Mouse (Mus musculus) hindbrain, embryonic 14.5 days (tissue): ENCODE results near the gene Efna2. TPM values are rescaled to one million over a fixed set of nuclear protein-coding genes. Genes with fewer than 3 reads are reported as not detected.

Experiments used
- ATAC-seq: fragments of 200-750 bp; cut with Nextera tagmentation; 2 replicates; pipeline ENCODE4 v1.8.0; 2017; ENCODE audit warnings: moderate number of reproducible peaks, mild to moderate bottlenecking, moderate TSS enrichment, moderate library complexity; ENCODE audit not compliant: low FRiP score
- DNase-seq: peaks from one replicate; pipeline ENCODE4 v3.0.0-alpha.2; 2015; ENCODE audit warnings: low spot score
- H3K27ac ChIP-seq: fragments of 300-500 bp; sonication (generic); 2 replicates; pipeline ENCODE4 v1.5.1; 2014; ENCODE audit warnings: mild to moderate bottlenecking, moderate library complexity
- H3K27me3 ChIP-seq: fragments of 300-500 bp; sonication (generic); 2 replicates; pipeline ENCODE4 v1.6.1; 2014; ENCODE audit warnings: mild to moderate bottlenecking, low read length, mixed read lengths; ENCODE audit not compliant: control insufficient read depth, insufficient read depth
- H3K36me3 ChIP-seq: fragments of 300-500 bp; sonication (generic); replicated peaks from 2 replicates; pipeline ENCODE4 v1.6.1; 2014; ENCODE audit not compliant: control insufficient read depth, insufficient read depth
- H3K4me1 ChIP-seq: fragments of 300-500 bp; sonication (generic); replicated peaks from 2 replicates; pipeline ENCODE4 v1.6.1; 2014; ENCODE audit warnings: antibody characterized with exemption, low read length, mixed read lengths; ENCODE audit not compliant: control insufficient read depth, insufficient read depth
- H3K4me2 ChIP-seq: fragments of 300-500 bp; sonication (generic); replicated peaks from 2 replicates; pipeline ENCODE4 v1.6.1; 2014; ENCODE audit warnings: mild to moderate bottlenecking, moderate library complexity
- H3K4me3 ChIP-seq: fragments of 300-500 bp; sonication (generic); replicated peaks from 2 replicates; pipeline ENCODE4 v1.5.1; 2014; ENCODE audit warnings: mild to moderate bottlenecking, low read length
- H3K9ac ChIP-seq: fragments of 300-500 bp; sonication (generic); 2 replicates; pipeline ENCODE4 v1.6.1; 2014
- H3K9me3 ChIP-seq: fragments of 300-500 bp; sonication (generic); 2 replicates; pipeline ENCODE4 v1.6.1; 2016; ENCODE audit warnings: low read length; ENCODE audit not compliant: control insufficient read depth
- WGBS: fragments of 180-500 bp; shearing (Covaris S2); extraction: QIAGEN DNeasy Blood & Tissue Kit; methylation state at CpG from one replicate; pipeline ENCODE4 v1.1.7; 2014; 5-methylcytosine and 5-hydroxymethylcytosine counted together
- polyA plus RNA-seq: library from polyadenylated mRNA; unstranded; fragments of >200 nt; fragmentation: Nextera tagmentation; extraction: Ambion mirVana; gene quantifications from 2 replicates; pipeline ENCODE4 v1.2.1, GENCODE M21; 2014

The Efna2 gene
- polyA plus RNA-seq, 1 experiment from 2014 or later: 26.2 TPM

- WGBS: 31% methylated on average over 3 of the region's 3 CpGs
- Histone ChIP-seq H3K27ac (peak overlapping the region; percentile 99), H3K4me2 (peak overlapping the region; percentile 100), H3K9ac (peak overlapping the region; percentile 100), H3K4me1 (peaks cover 25% of the 10 kb centered on the region), H3K27me3 (no peaks in the 10 kb centered on the region), H3K9me3 (no peaks in the 10 kb centered on the region), H3K4me3 (peak overlapping the region; percentile 100), H3K36me3 (peaks cover 71% of the 10 kb centered on the region)
- DNase-seq (no peak), ATAC-seq (no peak)
Measured at GRCm38 (mm10) chr10:80152873-80153260, 26.4 kb upstream of the Efna2 start.

GRCm38 (mm10) chr10:80153713-80154112 lies 25.6 kb upstream of the Efna2 start:
- Histone ChIP-seq H3K4me3 (peak overlapping the region; percentile 100), H3K9me3 (no peaks in the 10 kb centered on the region), H3K27ac (no peak overlapping the region; the same call in 1 of the 2 replicates), H3K9ac (peak overlapping the region; percentile 100), H3K36me3 (peaks cover 77% of the 10 kb centered on the region), H3K27me3 (no peaks in the 10 kb centered on the region), H3K4me2 (peak overlapping the region; percentile 100), H3K4me1 (peaks cover 26% of the 10 kb centered on the region)
- ATAC-seq (no peak), DNase-seq (no peak)
- 84% methylated on average over 19 of the region's 19 CpGs for WGBS

DNA sequence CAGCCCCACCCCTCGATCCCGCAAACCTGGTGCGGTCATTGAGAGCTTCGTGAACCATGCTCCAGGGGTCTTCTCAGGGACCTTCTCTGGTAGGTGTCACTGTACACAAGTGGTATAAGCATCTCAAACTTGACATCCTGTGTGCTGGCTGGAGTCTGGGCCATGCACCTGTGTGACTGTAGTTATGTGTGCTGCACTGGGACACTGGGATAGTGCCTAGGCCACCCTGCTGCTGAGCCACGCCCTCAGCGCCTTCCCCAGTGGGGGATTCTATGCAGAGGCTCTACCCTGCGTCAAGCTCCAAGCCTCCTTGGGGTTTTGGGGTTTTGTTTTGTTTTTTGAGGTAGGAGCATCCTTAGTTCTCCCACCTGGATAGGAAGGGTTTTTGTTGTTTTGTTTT lies 24.9 kb upstream of the Efna2 start:
- no peaks in the 10 kb centered on the region for H3K9me3 ChIP-seq
- H3K27ac ChIP-seq: peak overlapping the region; percentile 20; the same call in 1 of the 2 replicates
- WGBS: 82% methylated on average over 7 of the region's 7 CpGs
- H3K4me3 ChIP-seq: peak overlapping the region; percentile 4; the same call in 1 of the 2 replicates
- H3K36me3 ChIP-seq: peaks cover 77% of the 10 kb centered on the region
- H3K27me3 ChIP-seq: no peaks in the 10 kb centered on the region
- ATAC-seq: no peak
- no peak for DNase-seq
- H3K9ac ChIP-seq: 0 out of 2 replicates have a peak overlapping the region, but pooled peaks have one; percentile 100
- H3K4me2 ChIP-seq: no peak overlapping the region; the same call in 1 of the 2 replicates
- H3K4me1 ChIP-seq: peaks cover 33% of the 10 kb centered on the region

- Histone ChIP-seq H3K36me3 (peaks cover 73% of the 10 kb centered on the region), H3K27me3 (no peaks in the 10 kb centered on the region), H3K4me3 (no peak overlapping the region), H3K9ac (0 out of 2 replicates have a peak overlapping the region, but pooled peaks have one; percentile 14), H3K4me2 (no peak overlapping the region), H3K9me3 (no peaks in the 10 kb centered on the region), H3K27ac (0 out of 2 replicates have a peak overlapping the region, but pooled peaks have one; percentile 28), H3K4me1 (peaks cover 37% of the 10 kb centered on the region)
- WGBS: 46% methylated on average over 1 of the region's 1 CpGs
- ATAC-seq (no peak), DNase-seq (no peak)
Measured at GRCm38 (mm10) chr10:80155277-80155676, 24.0 kb upstream of the Efna2 start.

- Histone ChIP-seq H3K4me2 (no peak overlapping the region), H3K4me1 (peaks cover 46% of the 10 kb centered on the region), H3K4me3 (no peak overlapping the region), H3K36me3 (peaks cover 73% of the 10 kb centered on the region), H3K27ac (0 out of 2 replicates have a peak overlapping the region, but pooled peaks have one; percentile 28), H3K9ac (no peak overlapping the region), H3K9me3 (no peaks in the 10 kb centered on the region), H3K27me3 (no peaks in the 10 kb centered on the region)
- no peak for DNase-seq
- WGBS: 82% methylated on average over 29 of the region's 29 CpGs
- ATAC-seq: no peak
Measured at GRCm38 (mm10) chr10:80156002-80156751, 23.1 kb upstream of the Efna2 start.

DNA sequence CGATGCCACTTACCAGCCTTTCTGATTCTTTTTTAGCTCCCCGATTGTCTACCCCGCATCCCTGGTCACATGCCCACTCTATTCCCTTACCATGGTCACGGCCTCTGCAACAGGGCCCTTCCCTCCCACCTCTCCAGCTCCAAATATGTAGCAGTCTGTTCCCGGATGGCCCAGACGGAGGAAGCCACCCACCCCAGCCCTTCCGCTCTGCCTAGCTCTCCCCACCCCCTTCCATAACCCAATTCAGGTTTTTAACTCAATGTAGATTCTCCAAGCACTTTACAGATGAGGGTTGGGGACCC lies 22.6 kb upstream of the Efna2 start:
- DNase-seq (no peak), ATAC-seq (no peak)
- H3K9ac ChIP-seq: peak overlapping the region; percentile 38; the same call in 1 of the 2 replicates
- peaks cover 68% of the 10 kb centered on the region for H3K36me3 ChIP-seq
- H3K27ac ChIP-seq: 0 out of 2 replicates have a peak overlapping the region, but pooled peaks have one; percentile 28
- peaks cover 49% of the 10 kb centered on the region for H3K4me1 ChIP-seq
- no peak overlapping the region for H3K4me3 ChIP-seq
- no peaks in the 10 kb centered on the region for H3K27me3 ChIP-seq
- WGBS: 54% methylated on average over 7 of the region's 7 CpGs
- H3K9me3 ChIP-seq: no peaks in the 10 kb centered on the region
- no peak overlapping the region for H3K4me2 ChIP-seq

- H3K4me3 ChIP-seq: no peak overlapping the region
- DNase-seq (no peak), ATAC-seq (no peak)
- no peaks in the 10 kb centered on the region for H3K27me3 ChIP-seq
- H3K36me3 ChIP-seq: peaks cover 62% of the 10 kb centered on the region
- H3K27ac ChIP-seq: peak overlapping the region; percentile 92
- no peak overlapping the region for H3K4me2 ChIP-seq
- peak overlapping the region; percentile 38 for H3K9ac ChIP-seq
- no peaks in the 10 kb centered on the region for H3K9me3 ChIP-seq
- 51% methylated on average over 15 of the region's 15 CpGs for WGBS
- H3K4me1 ChIP-seq: peaks cover 43% of the 10 kb centered on the region
Measured at GRCm38 (mm10) chr10:80157141-80157929, 21.9 kb upstream of the Efna2 start.

DNA sequence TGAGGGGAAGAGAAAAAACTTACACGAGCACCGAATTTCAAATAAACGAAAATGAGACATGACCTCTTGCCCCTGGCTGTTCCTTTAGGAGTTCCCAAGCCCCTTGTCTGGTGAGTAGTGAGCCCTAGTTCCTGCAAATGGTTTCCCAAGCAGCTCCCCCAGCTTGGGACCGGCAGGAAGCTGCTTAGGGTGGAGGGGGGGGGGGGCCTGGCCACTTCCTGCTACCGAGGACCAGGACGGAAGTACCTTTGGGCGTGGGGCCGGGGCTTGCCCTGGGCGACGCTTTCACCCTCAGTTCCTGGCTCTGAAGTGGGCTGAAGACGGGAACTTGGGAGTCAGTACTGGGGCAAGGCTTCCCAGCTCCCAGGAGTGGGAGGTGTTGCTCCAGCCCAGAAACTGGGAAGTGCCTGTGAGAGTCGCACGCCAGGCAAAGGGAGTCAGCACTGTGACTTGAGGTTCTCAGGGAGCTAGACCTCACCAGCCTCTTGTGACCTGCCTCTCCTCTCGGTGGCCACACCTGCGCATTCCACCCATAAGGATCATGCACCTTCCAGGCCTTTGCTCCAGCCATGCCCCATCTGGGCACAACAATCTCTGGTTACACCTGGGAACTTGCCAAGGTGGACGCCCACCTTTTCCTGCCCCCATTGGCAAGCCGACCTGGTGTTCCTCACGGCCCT lies 20.8 kb upstream of the Efna2 start:
- ATAC-seq: no peak
- Histone ChIP-seq H3K4me3 (no peak overlapping the region), H3K27ac (peak overlapping the region; percentile 92), H3K9me3 (no peaks in the 10 kb centered on the region), H3K4me1 (peaks cover 32% of the 10 kb centered on the region), H3K27me3 (no peaks in the 10 kb centered on the region), H3K4me2 (peak overlapping the region; percentile 74; the same call in 1 of the 2 replicates), H3K36me3 (peaks cover 51% of the 10 kb centered on the region), H3K9ac (no peak overlapping the region)
- DNase-seq: no peak
- 11% methylated on average over 18 of the region's 18 CpGs for WGBS
